ENCODE assay signal across 21 mouse cellular contexts in genomic region chr1:97570814-97571213, GRCm38 (mm10).
DNase-seq lines count a peak whose midpoint lies in the region; ATAC-seq and TF ChIP-seq lines count a peak whose summit lies in the region.
"Had no signal": no experiment of that assay in that cellular context is flagged by ENCODE, and none has a peak within 500 bp of the region (broad histone marks: within the 10 kb centered on the region; RNA-seq: fewer than 3 reads in every experiment).

No protein-coding gene starts in this region.

- no peak for TF ChIP-seq CTCF in heart, postnatal 0 days (IDR thresholded peaks at IDR 0.05; ENCODE audit: low read depth)
- TF ChIP-seq CTCF in midbrain, postnatal 0 days (IDR thresholded peaks at IDR 0.05): no peak

- 36% methylated on average over 9 of the region's 9 CpGs for WGBS in heart, postnatal 0 days
- 27% methylated on average over 9 of the region's 9 CpGs for WGBS in forebrain, embryonic 16.5 days
- WGBS in midbrain, postnatal 0 days: 28% methylated on average over 9 of the region's 9 CpGs

- no peaks in the 10 kb centered on the region for H3K27me3 ChIP-seq in heart, postnatal 0 days (ENCODE audit: control insufficient read depth, insufficient read depth, low read length)
- no peaks in the 10 kb centered on the region for H3K27me3 ChIP-seq in forebrain, embryonic 16.5 days (replicated peaks; ENCODE audit: control insufficient read depth, insufficient read depth, low read length)
- no peaks in the 10 kb centered on the region for H3K27me3 ChIP-seq in midbrain, postnatal 0 days (ENCODE audit: insufficient read depth, low read length)
- H3K27me3 ChIP-seq: limb, embryonic 13.5 days; megakaryocyte, embryonic 14.5 days had no signal

- H3K9me3 ChIP-seq in heart, postnatal 0 days (replicated peaks; ENCODE audit: control insufficient read depth, low read length): no peaks in the 10 kb centered on the region
- H3K9me3 ChIP-seq in forebrain, embryonic 16.5 days (ENCODE audit: control insufficient read depth, low read length): no peaks in the 10 kb centered on the region
- H3K9me3 ChIP-seq in midbrain, postnatal 0 days (ENCODE audit: low read length): no peaks in the 10 kb centered on the region
- H3K9me3 ChIP-seq: limb, embryonic 13.5 days; megakaryocyte, embryonic 14.5 days had no signal

- TF ChIP-seq EP300 in heart, postnatal 0 days (IDR thresholded peaks at IDR 0.05; ENCODE audit: low read depth): no peak

- ATAC-seq in heart, postnatal 0 days (ENCODE audit: insufficient read depth, low read depth): no peak
- peak; percentile 78 for ATAC-seq in forebrain, embryonic 16.5 days
- peak; percentile 44; the same call in 1 of the 2 replicates for ATAC-seq in midbrain, postnatal 0 days (ENCODE audit: low FRiP score)
- no peak for ATAC-seq in monocyte, adult 5-6 weeks (replicated peaks; ENCODE audit: insufficient number of reproducible peaks, low FRiP score, low TSS enrichment, poor library complexity, severe bottlenecking)
- ATAC-seq: CD4-positive, CD25-positive, alpha-beta regulatory T cell, adult 4 months had no signal

- no peak overlapping the region for H3K27ac ChIP-seq in heart, postnatal 0 days (ENCODE audit: low read depth)
- no peak overlapping the region for H3K27ac ChIP-seq in forebrain, embryonic 16.5 days (ENCODE audit: low read length)
- no peak overlapping the region for H3K27ac ChIP-seq in midbrain, postnatal 0 days (ENCODE audit: low read depth, low read length)
- H3K27ac ChIP-seq: limb, embryonic 13.5 days; liver, embryonic 14.5 days had no signal

- no peaks in the 10 kb centered on the region for H3K4me1 ChIP-seq in heart, postnatal 0 days (ENCODE audit: control insufficient read depth, insufficient read depth)
- no peaks in the 10 kb centered on the region; the same call in 1 of the 2 replicates for H3K4me1 ChIP-seq in forebrain, embryonic 16.5 days (replicated peaks; ENCODE audit: control insufficient read depth, insufficient read depth, low read length)
- H3K4me1 ChIP-seq in midbrain, postnatal 0 days (ENCODE audit: insufficient read depth, low read length): no peaks in the 10 kb centered on the region
- H3K4me1 ChIP-seq: limb, embryonic 13.5 days; megakaryocyte, embryonic 14.5 days had no signal

- 0 out of 2 replicates have a peak overlapping the region, but pooled peaks have one; percentile 23 for H3K4me2 ChIP-seq in heart, postnatal 0 days (ENCODE audit: low read depth, low read length)
- no peak overlapping the region for H3K4me2 ChIP-seq in forebrain, embryonic 16.5 days (ENCODE audit: low read length)
- 0 out of 2 replicates have a peak overlapping the region, but pooled peaks have one; percentile 4 for H3K4me2 ChIP-seq in midbrain, postnatal 0 days (ENCODE audit: low read depth, low read length, poor library complexity, severe bottlenecking)
- H3K4me2 ChIP-seq: limb, embryonic 13.5 days had no signal

- no peaks in the 10 kb centered on the region for H3K36me3 ChIP-seq in heart, postnatal 0 days (replicated peaks; ENCODE audit: control insufficient read depth, insufficient read depth, low read length)
- H3K36me3 ChIP-seq in forebrain, embryonic 16.5 days (ENCODE audit: control insufficient read depth, insufficient read depth): no peaks in the 10 kb centered on the region
- H3K36me3 ChIP-seq in midbrain, postnatal 0 days (ENCODE audit: insufficient read depth, low read length): no peaks in the 10 kb centered on the region
- H3K36me3 ChIP-seq: G1E; limb, embryonic 13.5 days had no signal

- H3K4me3 ChIP-seq in heart, postnatal 0 days (ENCODE audit: low read depth, low read length): no peak overlapping the region
- H3K4me3 ChIP-seq in forebrain, embryonic 16.5 days (replicated peaks; ENCODE audit: low read length): no peak overlapping the region
- H3K4me3 ChIP-seq in midbrain, postnatal 0 days (ENCODE audit: low read depth, low read length): no peak overlapping the region
- H3K4me3 ChIP-seq: limb, embryonic 13.5 days; megakaryocyte, embryonic 14.5 days had no signal

- peak; percentile 13 to 20 for DNase-seq in cerebellum, postnatal 10 days
- DNase-seq in cerebellum, adult 11 months: no peak
- DNase-seq in heart, postnatal 0 days (ENCODE audit: low spot score): peak; percentile 7
- DNase-seq in heart, postnatal 4 days: no peak
- peak; percentile 21 for DNase-seq in midbrain, postnatal 0 days (ENCODE audit: low spot score)
- DNase-seq in cerebellum, adult 9-10 months: no peak
- DNase-seq: cerebellum, postnatal 25 days; heart, postnatal 36 days; kidney, adult 8-10 months; kidney, postnatal 36 days; layer of hippocampus, adult 9-11 months; lung, postnatal 10 days; spleen, adult 18-20 months; thymus, adult 2 months had no signal

- H3K9ac ChIP-seq in heart, postnatal 0 days (replicated peaks; ENCODE audit: low read depth, low read length): no peak overlapping the region
- H3K9ac ChIP-seq in forebrain, embryonic 16.5 days (replicated peaks; ENCODE audit: low read depth, low read length): no peak overlapping the region
- H3K9ac ChIP-seq in midbrain, postnatal 0 days (replicated peaks; ENCODE audit: low read length, poor library complexity, severe bottlenecking): no peak overlapping the region
- H3K9ac ChIP-seq: limb, embryonic 13.5 days; liver, embryonic 14.5 days had no signal

Comparison
In these comparisons a context has a peak if more than half of its experiments do, and no peak if none do; other contexts are left out.
1. DNase-seq: peak in cerebellum, postnatal 10 days (2 of 2), heart, postnatal 0 days (single experiment) and midbrain, postnatal 0 days (single experiment); none in cerebellum, adult 11 months (single experiment), heart, postnatal 4 days (single experiment) and cerebellum, adult 9-10 months (single experiment).
2. ATAC-seq: peak in forebrain, embryonic 16.5 days (single experiment) and midbrain, postnatal 0 days (single experiment); none in heart, postnatal 0 days (single experiment) and monocyte, adult 5-6 weeks (single experiment).